In genomic region chr12:117789017-117789416, GRCm38 (mm10) we compare ENCODE assay signal across 12 mouse cellular contexts. TPM values are rescaled to one million over a fixed set of nuclear protein-coding genes. Genes with fewer than 3 reads are reported as not detected.
DNase-seq lines count a peak whose midpoint lies in the region; ATAC-seq lines count a peak whose summit lies in the region.
"Had no signal": no experiment of that assay in that cellular context is flagged by ENCODE, and none has a peak within 500 bp of the region (broad histone marks: within the 10 kb centered on the region; RNA-seq: fewer than 3 reads in every experiment).

No protein-coding gene starts in this region.

- no peak overlapping the region for H3K27ac ChIP-seq in heart, embryonic 14.5 days (replicated peaks in 1 of 2; ENCODE audit: control insufficient read depth in 1 of 2, insufficient read depth in 1 of 2, low read depth in 2 of 2, low read length in 2 of 2)
- no peak overlapping the region for H3K27ac ChIP-seq in embryonic facial prominence, embryonic 15.5 days (replicated peaks)
- peak overlapping the region; percentile 71; the same call in 1 of the 2 replicates for H3K27ac ChIP-seq in midbrain, embryonic 11.5 days (ENCODE audit: low read depth, low read length)

- no peaks in the 10 kb centered on the region for H3K9me3 ChIP-seq in heart, embryonic 14.5 days (ENCODE audit: control insufficient read depth, low read length)
- H3K9me3 ChIP-seq in embryonic facial prominence, embryonic 15.5 days (replicated peaks) = no peaks in the 10 kb centered on the region
- no peaks in the 10 kb centered on the region for H3K9me3 ChIP-seq in midbrain, embryonic 11.5 days (ENCODE audit: control insufficient read depth, low read length)

- H3K36me3 ChIP-seq in heart, embryonic 14.5 days (ENCODE audit: control insufficient read depth, insufficient read depth, low read length) = no peaks in the 10 kb centered on the region
- no peaks in the 10 kb centered on the region for H3K36me3 ChIP-seq in embryonic facial prominence, embryonic 15.5 days
- no peaks in the 10 kb centered on the region for H3K36me3 ChIP-seq in midbrain, embryonic 11.5 days (ENCODE audit: control insufficient read depth, insufficient read depth, low read length)

- H3K27me3 ChIP-seq in heart, embryonic 14.5 days (ENCODE audit: control insufficient read depth, insufficient read depth, low read length) = no peaks in the 10 kb centered on the region
- no peaks in the 10 kb centered on the region for H3K27me3 ChIP-seq in embryonic facial prominence, embryonic 15.5 days
- peaks cover 3% of the 10 kb centered on the region; the same call in 1 of the 2 replicates for H3K27me3 ChIP-seq in midbrain, embryonic 11.5 days (ENCODE audit: control insufficient read depth, insufficient read depth, low read length)

- WGBS in heart, embryonic 14.5 days = 42% methylated on average over 7 of the region's 7 CpGs
- 19% methylated on average over 7 of the region's 7 CpGs for WGBS in embryonic facial prominence, embryonic 15.5 days
- 12% methylated on average over 7 of the region's 7 CpGs for WGBS in midbrain, embryonic 11.5 days

- H3K4me1 ChIP-seq in heart, embryonic 14.5 days (ENCODE audit: control insufficient read depth in 2 of 2, insufficient read depth in 2 of 2, low read length in 2 of 2) = peaks cover 0 to 4% of the 10 kb centered on the region in 2 experiments; a peak in 1 of 4 replicates
- peaks cover 8% of the 10 kb centered on the region for H3K4me1 ChIP-seq in embryonic facial prominence, embryonic 15.5 days
- H3K4me1 ChIP-seq in midbrain, embryonic 11.5 days (ENCODE audit: control insufficient read depth, insufficient read depth, low read length) = peaks cover 10% of the 10 kb centered on the region

- peak overlapping the region; percentile 74 for H3K4me2 ChIP-seq in heart, embryonic 14.5 days (ENCODE audit: low read length)
- peak overlapping the region; percentile 52 for H3K4me2 ChIP-seq in embryonic facial prominence, embryonic 15.5 days (replicated peaks)
- H3K4me2 ChIP-seq in midbrain, embryonic 11.5 days = peak overlapping the region; percentile 67

- H3K9ac ChIP-seq in heart, embryonic 14.5 days (ENCODE audit: low read length) = no peak overlapping the region; the same call in 1 of the 2 replicates
- no peak overlapping the region for H3K9ac ChIP-seq in embryonic facial prominence, embryonic 15.5 days
- H3K9ac ChIP-seq in midbrain, embryonic 11.5 days (ENCODE audit: low read length) = peak overlapping the region; percentile 64

- DNase-seq in heart, postnatal 25 days (ENCODE audit: low spot score) = no peak
- DNase-seq in ES-CJ7 (ENCODE audit: low read depth, low spot score) = peak; percentile 33
- DNase-seq in midbrain, embryonic 11.5 days (ENCODE audit: low spot score, missing footprints) = no peak
- no peak for DNase-seq in B cell, adult 2 months
- DNase-seq in testis, postnatal 10 days (ENCODE audit: low spot score) = no peak
- DNase-seq in right cerebral cortex, postnatal 10 days (ENCODE audit: low spot score in 2 of 2) = no peak
- DNase-seq: kidney, adult 9 months; thymus, postnatal 25 days had no signal

- no peak for ATAC-seq in heart, embryonic 14.5 days (ENCODE audit: insufficient number of reproducible peaks, insufficient read depth, low FRiP score, low read depth)
- ATAC-seq in embryonic facial prominence, embryonic 15.5 days (ENCODE audit: insufficient number of reproducible peaks, low FRiP score, low TSS enrichment, low read depth) = no peak
- ATAC-seq in midbrain, embryonic 11.5 days (ENCODE audit: low FRiP score) = peak; percentile 85
- ATAC-seq: lung, postnatal 0 days had no signal

- peak overlapping the region in 1 of 2 experiments; percentile 32; a peak in 1 of 4 replicates for H3K4me3 ChIP-seq in heart, embryonic 14.5 days (ENCODE audit: control insufficient read depth in 1 of 2, insufficient read depth in 1 of 2, low read depth in 1 of 2, low read length in 2 of 2)
- no peak overlapping the region for H3K4me3 ChIP-seq in embryonic facial prominence, embryonic 15.5 days (replicated peaks)
- peak overlapping the region; percentile 30; the same call in 1 of the 2 replicates for H3K4me3 ChIP-seq in midbrain, embryonic 11.5 days (ENCODE audit: low read depth, low read length)
- H3K4me3 ChIP-seq: myocyte had no signal

- intact Hi-C loops in heart, postnatal 25 days (cut with DNase I) = no loop called here

RNA-seq across cellular contexts. Expression of gene Cdca7l, which starts 15.1 kb away (rescaled TPM):
- 9.7 and 10.1 TPM in 2 replicates for polyA plus RNA-seq in heart, embryonic 14.5 days (2014; fragmentation: Nextera tagmentation; extraction: Ambion mirVana)
- total RNA-seq in heart, postnatal 25 days (2021) = under 1 TPM; 0.23 to 0.36 TPM
- polyA plus RNA-seq in embryonic facial prominence, embryonic 15.5 days (2015; fragmentation: Nextera tagmentation; extraction: Ambion mirVana) = 30.6 and 32.5 TPM in 2 replicates
- 41.2 and 45.2 TPM in 2 replicates for polyA plus RNA-seq in midbrain, embryonic 11.5 days (2014; fragmentation: Nextera tagmentation; extraction: Ambion mirVana)
